ENCODE assay signal across 22 mouse cellular contexts in the genomic region with DNA sequence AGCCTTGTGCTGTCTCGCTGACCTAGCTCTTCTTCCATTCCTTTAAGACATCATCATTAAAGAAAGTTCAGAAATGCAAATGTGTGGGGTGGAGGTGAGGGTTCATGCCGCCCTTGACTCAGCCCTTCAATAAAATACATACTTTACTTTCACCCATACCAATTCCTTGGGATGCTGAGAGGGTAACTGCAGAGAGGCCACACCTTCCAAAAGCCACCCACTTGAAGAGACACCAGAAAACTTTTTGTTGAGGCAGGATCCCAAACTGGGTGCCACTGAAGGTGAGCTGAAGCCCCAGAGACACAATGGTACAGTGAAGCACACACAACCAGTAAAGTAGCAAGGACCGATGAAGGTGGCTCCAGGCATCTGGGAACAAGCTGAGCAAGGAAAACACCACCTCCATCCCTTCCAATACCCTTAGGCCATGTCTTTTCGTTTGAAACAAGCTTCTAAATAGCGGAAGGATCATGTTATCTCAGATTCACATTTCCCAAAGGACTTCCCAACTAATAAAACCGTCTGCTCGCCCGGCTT. TPM values are rescaled to one million over a fixed set of nuclear protein-coding genes. Genes with fewer than 3 reads are reported as not detected.
A peak's percentile ranks its signal among the peaks of the same experiment; 100 is the strongest.
DNase-seq lines count a peak whose midpoint lies in the region; ATAC-seq and TF ChIP-seq lines count a peak whose summit lies in the region.
"Had no signal": no experiment of that assay in that cellular context is flagged by ENCODE, and none has a peak within 500 bp of the region (broad histone marks: within the 10 kb centered on the region; RNA-seq: fewer than 3 reads in every experiment).

No protein-coding gene starts in this region.

- WGBS in lung, adult 2 months, result 4% methylated on average over 8 of the region's 8 CpGs
- 1% methylated on average over 8 of the region's 8 CpGs for WGBS in neural tube, embryonic 15.5 days

- no peak for TF ChIP-seq CTCF in lung, adult 2 months (IDR thresholded peaks at IDR 0.05; ENCODE audit: insufficient read depth, low read length)

- H3K9me3 ChIP-seq in neural tube, embryonic 15.5 days (replicated peaks), result no peaks in the 10 kb centered on the region
- H3K9me3 ChIP-seq: embryonic facial prominence, embryonic 13.5 days; heart, embryonic 12.5 days; neural tube, embryonic 13.5 days had no signal

- no peaks in the 10 kb centered on the region for H3K36me3 ChIP-seq in neural tube, embryonic 15.5 days
- H3K36me3 ChIP-seq: embryonic facial prominence, embryonic 13.5 days; heart, embryonic 12.5 days; neural tube, embryonic 13.5 days had no signal

- 0 out of 2 replicates have a peak, but pooled peaks have one; percentile 10 for TF ChIP-seq POLR2A in lung, adult 2 months (IDR thresholded peaks at IDR 0.05; ENCODE audit: borderline replicate concordance, extremely low read depth, low read depth, low read length)

- no peak overlapping the region for H3K4me2 ChIP-seq in neural tube, embryonic 15.5 days
- H3K4me2 ChIP-seq: embryonic facial prominence, embryonic 13.5 days; heart, embryonic 12.5 days; neural tube, embryonic 13.5 days had no signal

- peak overlapping the region; percentile 75 for H3K4me3 ChIP-seq in lung, adult 2 months (replicated peaks; ENCODE audit: extremely low read depth, low read depth, low read length)
- H3K4me3 ChIP-seq in neural tube, embryonic 15.5 days (replicated peaks), result no peak overlapping the region
- H3K4me3 ChIP-seq: embryonic facial prominence, embryonic 13.5 days; heart, embryonic 12.5 days; neural tube, embryonic 13.5 days had no signal

- peaks cover 93% of the 10 kb centered on the region for H3K27me3 ChIP-seq in neural tube, embryonic 15.5 days (replicated peaks)

- H3K27ac ChIP-seq in neural tube, embryonic 15.5 days (replicated peaks), result no peak overlapping the region
- H3K27ac ChIP-seq: embryonic facial prominence, embryonic 13.5 days; kidney, postnatal 0 days; liver, embryonic 14.5 days; neural tube, embryonic 13.5 days had no signal

- H3K9ac ChIP-seq in neural tube, embryonic 15.5 days (replicated peaks), result no peak overlapping the region
- H3K9ac ChIP-seq: embryonic facial prominence, embryonic 13.5 days; heart, embryonic 12.5 days; liver, embryonic 14.5 days; neural tube, embryonic 13.5 days had no signal

- ATAC-seq in neural tube, embryonic 15.5 days (ENCODE audit: low FRiP score), result no peak

- H3K4me1 ChIP-seq in lung, adult 2 months (ENCODE audit: control insufficient read depth, insufficient read depth, low read length), result no peaks in the 10 kb centered on the region
- peaks cover 2% of the 10 kb centered on the region for H3K4me1 ChIP-seq in neural tube, embryonic 15.5 days

- intact Hi-C loops in gastrocnemius, postnatal 36 days (cut with DNase I), result loop anchor here (10.0 kb wide), 1 partner anchor 283 kb away; no protein-coding TSS in a partner anchor

- DNase-seq in embryo, embryonic 10.5 days (ENCODE audit: low spot score), result peak; percentile 45
- DNase-seq in embryo, embryonic 9.5 days (ENCODE audit: extremely low spot score), result no peak
- DNase-seq in lung, adult 2 months, result peak; percentile 51
- no peak for DNase-seq in lung, adult 18-20 months
- DNase-seq in neural tube, embryonic 10.5 days (ENCODE audit: extremely low spot score, low spot score), result peak; percentile 51
- DNase-seq in gastrocnemius, postnatal 36 days, result no peak
- DNase-seq in frontal cortex, postnatal 36 days (ENCODE audit: low spot score in 2 of 2), result no peak
- DNase-seq: adrenal gland, adult 2 months; cerebellum, adult 9-10 months; heart, postnatal 36 days; kidney, adult 11 months; spleen, adult 18-20 months; thymus, postnatal 25 days had no signal

RNA-seq across cellular contexts. Expression of a gene that starts 8.6 kb away (rescaled TPM):
- 267 and 400 TPM in 2 replicates for polyA plus RNA-seq in lung, adult 2 months (2012; rRNA removed)
- not detected in 2 replicates for polyA plus RNA-seq in neural tube, embryonic 15.5 days (2015; fragmentation: Nextera tagmentation; extraction: Ambion mirVana)
- not detected for total RNA-seq in gastrocnemius, postnatal 36 days (2021)
- total RNA-seq: adrenal gland, adult 2 months; common myeloid progenitor, adult 5-6 weeks; gastrocnemius, postnatal 4 days; heart, postnatal 36 days; megakaryocyte progenitor cell, adult 5-6 weeks had no signal
- polyA plus RNA-seq: adrenal gland, adult 2 months; embryonic facial prominence, embryonic 13.5 days; kidney, postnatal 0 days; liver, embryonic 14.5 days had no signal

Comparison
In these comparisons a context has a peak if more than half of its experiments do, and no peak if none do; other contexts are left out.
1. DNase-seq: peak in embryo, embryonic 10.5 days (single experiment), lung, adult 2 months (single experiment) and neural tube, embryonic 10.5 days (single experiment); none in embryo, embryonic 9.5 days (single experiment), lung, adult 18-20 months (0 of 2), gastrocnemius, postnatal 36 days (0 of 2) and frontal cortex, postnatal 36 days (0 of 2).
2. RNA of a gene that starts 8.6 kb away (polyA plus RNA-seq): 267 to 400 TPM in lung, adult 2 months; not detected in neural tube, embryonic 15.5 days; every median in the first group is over 100 times any median in the second.